Mouse (Mus musculus): ENCODE measurements around the gene Zfp13.

The Zfp13 gene

DNA sequence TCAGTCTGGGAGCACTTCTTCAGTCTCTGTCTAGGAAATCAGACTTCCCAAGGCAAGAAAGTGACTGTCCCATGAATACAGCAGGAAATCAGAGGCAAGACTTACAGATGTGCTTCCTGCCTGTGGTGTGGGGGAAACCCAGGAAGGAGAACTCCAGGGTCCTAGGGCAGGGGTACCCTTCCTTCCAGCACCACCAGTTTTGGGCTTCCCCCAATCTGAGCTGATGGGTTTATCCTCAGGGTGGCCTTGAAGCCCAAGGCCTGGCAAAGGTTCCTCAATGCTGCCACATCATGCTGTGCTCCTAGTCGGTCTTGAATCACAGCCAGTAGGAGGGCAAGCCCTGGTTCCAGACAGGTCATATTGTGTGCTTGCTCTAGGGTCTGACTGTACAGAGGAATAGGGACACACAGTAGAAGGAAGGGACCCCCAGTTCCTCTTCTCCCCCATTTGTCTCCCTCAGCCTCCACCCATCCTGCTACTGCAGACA, 45.6 kb downstream of the Zfp13 start:
- in situ Hi-C loops (cut with MboI; ENCODE audit: unreplicated experiment in 2 of 2), result loop anchor here in 1 of 2 experiments (25.0 kb wide), 2 partner anchors 1141 to 1866 kb away; partner anchors contain the start of genes Gm10226 and Zfp946

DNA sequence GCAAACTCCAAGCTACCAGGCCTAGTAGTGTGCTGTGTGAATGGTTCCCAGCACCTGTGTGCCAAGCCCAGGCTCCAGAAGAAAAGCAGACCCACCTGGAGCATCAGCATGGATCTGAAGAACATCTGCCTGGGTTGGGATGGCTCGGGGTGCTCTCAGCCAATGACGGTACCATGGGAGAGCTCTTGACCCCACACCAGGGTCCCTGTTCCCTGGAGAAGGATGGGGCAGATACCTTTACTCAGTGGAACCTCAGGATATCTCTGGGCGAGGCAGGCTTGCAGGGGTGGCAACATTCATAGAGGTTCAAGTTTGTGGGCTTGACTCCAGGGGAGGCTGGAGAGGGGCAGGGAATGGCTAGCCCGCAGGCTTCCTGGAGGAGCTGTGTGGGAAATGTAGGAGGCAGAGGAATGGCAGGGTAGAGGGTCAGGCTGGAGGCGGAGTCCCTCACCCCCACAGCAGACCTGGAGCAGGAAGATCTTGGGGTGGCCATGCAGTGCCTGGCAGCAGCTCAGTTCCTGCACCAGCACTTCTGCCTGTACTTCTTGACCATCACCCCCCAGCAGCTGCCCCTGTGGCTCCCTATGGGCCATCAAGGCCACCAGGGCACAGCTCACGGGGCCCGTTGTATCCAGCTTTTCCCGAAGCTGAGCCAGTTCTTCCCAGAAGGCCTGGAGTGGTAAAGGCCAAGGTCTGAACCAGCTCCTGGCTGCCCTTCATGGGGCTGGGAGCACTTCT, 46.2 kb downstream of the Zfp13 start:
- in situ Hi-C loops (cut with MboI; ENCODE audit: unreplicated experiment in 2 of 2), result loop anchor here in 1 of 2 experiments (25.0 kb wide), 2 partner anchors 1141 to 1866 kb away; partner anchors contain the start of genes Gm10226 and Zfp946

DNA sequence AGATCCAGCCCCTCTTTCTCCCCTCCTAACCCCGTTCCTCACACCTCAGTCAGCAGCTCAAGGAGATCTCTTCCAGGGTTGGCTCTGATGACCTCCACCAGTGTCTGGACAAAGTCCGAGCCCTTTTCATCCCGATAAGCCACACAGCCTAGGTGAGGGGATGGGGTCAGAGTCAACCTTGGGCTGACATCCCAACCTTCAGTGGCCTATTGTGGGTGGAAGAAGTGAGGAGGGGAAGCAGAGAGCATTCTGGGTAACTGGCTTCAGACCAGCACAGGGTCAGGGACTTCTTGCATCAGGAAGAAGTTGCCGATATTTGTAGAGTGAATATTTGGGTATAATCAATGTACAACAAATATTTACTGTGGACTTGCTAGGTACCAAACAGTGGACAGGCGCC, 47.3 kb downstream of the Zfp13 start:
- in situ Hi-C loops (cut with MboI; ENCODE audit: unreplicated experiment in 2 of 2), result loop anchor here in 1 of 2 experiments (25.0 kb wide), 2 partner anchors 1140 to 1865 kb away; partner anchors contain the start of genes Gm10226 and Zfp946

DNA sequence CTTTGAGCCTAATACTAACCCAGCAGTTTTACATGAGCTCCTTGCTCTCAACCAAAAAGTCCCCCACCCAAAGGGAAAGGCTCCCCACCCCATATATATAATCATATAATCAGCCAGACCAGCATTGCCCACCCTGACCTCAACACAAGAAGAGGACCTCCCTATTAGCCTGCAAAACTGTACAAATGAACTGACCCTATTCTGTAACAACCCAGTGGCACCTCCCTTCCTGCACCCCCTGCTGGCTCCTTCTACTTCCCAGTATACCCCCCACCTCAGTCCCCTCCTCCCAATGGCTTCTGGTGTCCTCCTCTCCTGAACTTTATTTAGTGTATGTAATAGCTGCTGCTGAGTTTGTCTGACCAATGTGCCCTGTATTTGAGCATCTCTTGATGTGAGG, 47.9 kb downstream of the Zfp13 start:
- in situ Hi-C loops (cut with MboI; ENCODE audit: unreplicated experiment in 2 of 2), result loop anchor here in 1 of 2 experiments (25.0 kb wide), 2 partner anchors 1139 to 1864 kb away; partner anchors contain the start of genes Gm10226 and Zfp946

- in situ Hi-C loops (cut with MboI; ENCODE audit: unreplicated experiment in 2 of 2), result loop anchor here in 1 of 2 experiments (25.0 kb wide), 2 partner anchors 1139 to 1864 kb away; partner anchors contain the start of genes Gm10226 and Zfp946
Observed at GRCm38 (mm10) chr17:23550856-23551255, 48.4 kb downstream of the Zfp13 start.

- in situ Hi-C loops (cut with MboI; ENCODE audit: unreplicated experiment in 2 of 2), result loop anchor here in 1 of 2 experiments (25.0 kb wide), 2 partner anchors 1138 to 1863 kb away; partner anchors contain the start of genes Gm10226 and Zfp946
Observed at GRCm38 (mm10) chr17:23550188-23550791, 49.0 kb downstream of the Zfp13 start.

GRCm38 (mm10) chr17:23549441-23549840, 49.8 kb downstream of the Zfp13 start:
- in situ Hi-C loops (cut with MboI; ENCODE audit: unreplicated experiment in 2 of 2), result loop anchor here in 1 of 2 experiments (5.0 to 10.0 kb wide), 3 partner anchors 357 to 1385 kb away; partner anchors contain the start of genes Zfp40 and Zfp947

DNA sequence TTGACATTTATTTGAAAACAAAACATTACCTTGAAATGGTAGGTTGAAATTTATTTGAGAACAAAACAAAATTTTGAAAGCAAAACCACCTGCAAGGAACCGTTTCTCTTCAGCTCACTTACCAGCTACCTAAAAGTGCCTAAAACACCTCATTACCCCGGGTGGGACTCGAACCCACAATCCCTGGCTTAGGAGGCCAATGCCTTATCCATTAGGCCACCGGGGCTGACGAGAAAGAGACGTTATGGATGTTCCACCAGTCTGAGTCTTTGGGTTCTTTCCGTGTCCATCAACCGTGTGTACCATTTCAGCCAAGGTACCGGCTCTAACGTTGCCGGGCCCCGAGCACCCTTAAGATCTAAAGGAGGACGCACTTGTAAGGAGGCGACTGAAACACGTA, 50.7 kb downstream of the Zfp13 start:
- in situ Hi-C loops (cut with MboI; ENCODE audit: unreplicated experiment in 2 of 2), result loop anchor here in 1 of 2 experiments (5.0 to 10.0 kb wide), 3 partner anchors 356 to 1384 kb away; partner anchors contain the start of genes Zfp40 and Zfp947

DNA sequence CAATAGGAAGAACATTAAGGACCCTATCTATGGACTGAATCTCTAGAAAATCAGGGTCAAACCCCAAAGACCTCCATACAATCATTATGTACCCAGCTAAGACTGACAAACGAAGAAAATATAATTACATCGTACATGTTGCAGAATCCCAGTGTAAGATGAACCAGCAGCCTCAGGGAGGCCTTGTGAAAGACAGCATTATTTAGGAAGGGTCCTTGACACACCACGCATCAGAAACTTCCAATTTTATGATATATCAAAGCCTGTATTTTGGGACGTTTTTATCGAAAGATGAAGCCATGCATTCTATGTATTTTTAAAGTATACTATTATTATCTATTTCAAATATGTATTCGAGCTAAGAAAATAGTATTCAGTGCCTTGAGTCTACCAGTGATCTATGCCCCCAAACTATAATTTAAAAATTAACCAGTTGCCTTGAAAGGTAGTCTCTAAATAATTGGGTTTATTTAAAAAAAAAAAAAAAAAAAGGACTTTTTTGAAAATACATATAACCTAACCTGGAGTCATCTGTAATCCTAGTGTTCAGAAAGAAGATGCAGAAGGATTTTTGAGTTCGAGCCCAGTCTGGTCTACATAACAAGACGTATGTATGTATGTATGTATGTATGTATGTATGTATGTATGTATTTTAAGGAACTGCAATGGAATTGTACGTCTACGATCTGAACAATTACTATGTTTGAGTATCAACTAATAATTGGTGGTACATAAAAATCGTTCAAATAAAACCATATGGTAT, 51.4 kb downstream of the Zfp13 start:
- in situ Hi-C loops (cut with MboI; ENCODE audit: unreplicated experiment in 2 of 2), result loop anchor here in 1 of 2 experiments (5.0 to 10.0 kb wide), 3 partner anchors 356 to 1383 kb away; partner anchors contain the start of genes Zfp40 and Zfp947

GRCm38 (mm10) chr17:23546702-23547505, 52.4 kb downstream of the Zfp13 start:
- in situ Hi-C loops (cut with MboI; ENCODE audit: unreplicated experiment in 2 of 2), result loop anchor here in 1 of 2 experiments (5.0 to 10.0 kb wide), 3 partner anchors 355 to 1382 kb away; partner anchors contain the start of genes Zfp40 and Zfp947

DNA sequence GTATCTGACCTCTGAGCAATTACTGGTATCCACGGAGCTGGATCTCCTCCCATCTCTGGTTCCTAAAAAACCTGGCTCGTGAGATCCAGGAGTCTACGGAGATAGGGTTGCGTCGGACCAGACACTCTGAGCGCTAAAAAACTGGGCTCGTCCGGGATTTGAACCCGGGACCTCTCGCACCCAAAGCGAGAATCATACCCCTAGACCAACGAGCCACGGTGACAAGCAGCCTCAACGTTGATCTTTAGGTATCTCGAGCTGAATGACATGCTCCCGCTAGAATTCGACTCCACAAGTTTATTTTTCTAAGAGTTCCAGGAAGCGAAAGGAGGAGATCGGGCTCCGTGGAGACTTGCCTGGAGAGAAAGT, 53.0 kb downstream of the Zfp13 start:
- in situ Hi-C loops (cut with MboI; ENCODE audit: unreplicated experiment in 2 of 2), result loop anchor here in 1 of 2 experiments (5.0 to 10.0 kb wide), 3 partner anchors 354 to 1382 kb away; partner anchors contain the start of genes Zfp40 and Zfp947

- in situ Hi-C loops (cut with MboI; ENCODE audit: unreplicated experiment in 2 of 2), result loop anchor here in 1 of 2 experiments (5.0 to 10.0 kb wide), 3 partner anchors 354 to 1381 kb away; partner anchors contain the start of genes Zfp40 and Zfp947
Observed at GRCm38 (mm10) chr17:23545841-23546240, 53.4 kb downstream of the Zfp13 start.

- in situ Hi-C loops (cut with MboI; ENCODE audit: unreplicated experiment in 2 of 2), result loop anchor here in 1 of 2 experiments (5.0 to 10.0 kb wide), 3 partner anchors 352 to 1380 kb away; partner anchors contain the start of genes Zfp40 and Zfp947
Observed at GRCm38 (mm10) chr17:23544766-23545165, 54.5 kb downstream of the Zfp13 start.

DNA sequence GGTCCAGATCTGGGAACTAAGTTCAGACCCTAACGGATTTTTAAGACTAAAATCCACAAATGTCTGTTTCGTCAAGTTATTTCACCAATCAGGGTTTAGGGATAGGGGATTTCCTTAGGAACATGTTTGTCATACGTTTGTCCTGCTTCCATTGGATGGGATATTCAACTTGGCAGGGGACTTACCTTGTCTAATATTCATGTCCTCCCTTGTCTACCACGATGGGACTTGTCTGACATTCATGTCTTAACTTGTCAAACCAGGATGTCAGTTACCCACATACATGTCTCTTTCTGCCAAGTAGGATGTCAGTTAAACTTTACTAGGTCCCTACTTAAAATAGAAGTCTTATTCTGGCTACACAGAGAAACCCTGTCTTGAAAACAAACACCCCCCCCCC, 55.3 kb downstream of the Zfp13 start:
- in situ Hi-C loops (cut with MboI; ENCODE audit: unreplicated experiment in 2 of 2), result loop anchor here in 1 of 2 experiments (10.0 kb wide), 2 partner anchors 809 to 1379 kb away; partner anchors contain the start of gene Zfp947

DNA sequence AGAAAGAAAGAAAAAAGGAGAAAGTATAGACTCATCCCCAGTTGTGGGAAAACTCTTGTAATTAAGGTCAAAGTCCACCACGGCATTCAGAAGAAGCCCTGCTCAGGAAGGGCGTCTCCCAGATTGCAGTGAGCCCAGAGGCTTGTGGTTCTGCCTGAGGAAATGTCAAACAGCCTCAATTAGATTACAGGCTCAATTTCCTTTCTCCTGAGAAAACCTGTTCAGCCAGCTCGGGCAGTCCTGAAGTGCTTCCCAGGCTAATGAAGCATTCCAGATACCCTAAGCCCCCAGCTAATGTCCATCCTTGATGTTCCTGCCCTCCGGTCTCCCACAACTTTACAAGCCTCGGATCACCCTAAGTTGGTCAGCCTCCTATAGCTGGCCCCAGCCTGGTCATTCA, 56.0 kb downstream of the Zfp13 start:
- in situ Hi-C loops (cut with MboI; ENCODE audit: unreplicated experiment in 2 of 2), result loop anchor here in 1 of 2 experiments (10.0 kb wide), 2 partner anchors 809 to 1379 kb away; partner anchors contain the start of gene Zfp947

DNA sequence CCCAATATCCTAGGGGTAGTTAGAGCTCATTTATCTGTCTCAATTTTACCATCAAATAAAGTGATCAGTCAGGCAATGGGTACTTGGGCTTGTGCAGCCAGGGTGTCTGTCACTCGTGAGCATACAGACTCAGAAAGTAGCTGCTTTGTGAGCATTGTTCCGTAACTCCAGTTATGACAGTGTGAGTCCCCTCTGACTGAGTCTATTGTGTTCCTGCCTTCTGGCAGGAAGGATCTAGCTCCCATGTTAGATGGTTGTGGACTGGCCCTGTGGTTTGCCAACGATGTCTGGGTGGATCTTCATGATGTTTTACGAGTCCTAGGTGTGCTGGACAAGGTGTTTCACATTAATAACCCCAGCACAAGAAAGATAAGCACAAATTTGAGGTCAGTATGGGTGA, 56.5 kb downstream of the Zfp13 start:
- in situ Hi-C loops (cut with MboI; ENCODE audit: unreplicated experiment in 2 of 2), result loop anchor here in 1 of 2 experiments (10.0 kb wide), 2 partner anchors 808 to 1378 kb away; partner anchors contain the start of gene Zfp947

- in situ Hi-C loops (cut with MboI; ENCODE audit: unreplicated experiment in 2 of 2), result loop anchor here in 1 of 2 experiments (10.0 kb wide), 2 partner anchors 807 to 1377 kb away; partner anchors contain the start of gene Zfp947
Observed at GRCm38 (mm10) chr17:23542004-23542720, 57.1 kb downstream of the Zfp13 start.
